Mouse (Mus musculus): Measurements from ENCODE around the gene Gm39566. TPM values are rescaled to one million over a fixed set of nuclear protein-coding genes. Genes with fewer than 3 reads are reported as not detected.

Gene Gm39566
- polyA plus RNA-seq, 1 experiment: not detected

GRCm38 (mm10) chr11:69793429-69793828 lies 21.7 kb downstream of the Gm39566 start:
- Histone ChIP-seq H3K27ac (replicated peaks; ENCODE audit: low read depth, low read length) (no peak overlapping the region), H3K4me3 (ENCODE audit: insufficient read depth, low read depth, low read length) (no peak overlapping the region)

GRCm38 (mm10) chr11:69791420-69791819 lies 23.7 kb downstream of the Gm39566 start:
- no peak overlapping the region for H3K27ac ChIP-seq (replicated peaks; ENCODE audit: low read depth, low read length)
- H3K4me1 ChIP-seq (ENCODE audit: control insufficient read depth, insufficient read depth, insufficient read length, low read length): no peaks in the 10 kb centered on the region
- H3K4me3 ChIP-seq (ENCODE audit: insufficient read depth, low read depth, low read length): no peak overlapping the region

More at GRCm38 (mm10) chr11:69793429-69793828, 21.7 kb downstream of the Gm39566 start:
- no peaks in the 10 kb centered on the region for H3K4me1 ChIP-seq (ENCODE audit: control insufficient read depth, insufficient read depth, insufficient read length, low read length)

GRCm38 (mm10) chr11:69789431-69789830 lies 25.7 kb downstream of the Gm39566 start:
- 0 out of 2 replicates have a peak, but pooled peaks cover 3% of the 10 kb centered on the region for H3K4me1 ChIP-seq (ENCODE audit: control insufficient read depth, insufficient read depth, insufficient read length, low read length)
- no peak overlapping the region for H3K27ac ChIP-seq (replicated peaks; ENCODE audit: low read depth, low read length)
- no peak overlapping the region for H3K4me3 ChIP-seq (ENCODE audit: insufficient read depth, low read depth, low read length)

- Histone ChIP-seq H3K27ac (replicated peaks; ENCODE audit: low read depth, low read length) (no peak overlapping the region), H3K4me1 (ENCODE audit: control insufficient read depth, insufficient read depth, insufficient read length, low read length) (0 out of 2 replicates have a peak, but pooled peaks cover 3% of the 10 kb centered on the region), H3K4me3 (ENCODE audit: insufficient read depth, low read depth, low read length) (no peak overlapping the region)
These were observed 27.8 kb downstream of the Gm39566 start for GRCm38 (mm10) chr11:69787306-69787705.

GRCm38 (mm10) chr11:69784793-69785272 lies 30.3 kb downstream of the Gm39566 start:
- peak overlapping the region; percentile 36 for H3K27ac ChIP-seq (replicated peaks; ENCODE audit: low read depth, low read length)
- 0 out of 2 replicates have a peak, but pooled peaks cover 3% of the 10 kb centered on the region for H3K4me1 ChIP-seq (ENCODE audit: control insufficient read depth, insufficient read depth, insufficient read length, low read length)
- H3K4me3 ChIP-seq (ENCODE audit: insufficient read depth, low read depth, low read length): peak overlapping the region; percentile 42

GRCm38 (mm10) chr11:69781828-69782227 lies 33.3 kb downstream of the Gm39566 start:
- Histone ChIP-seq H3K4me1 (ENCODE audit: control insufficient read depth, insufficient read depth, insufficient read length, low read length) (0 out of 2 replicates have a peak, but pooled peaks cover 3% of the 10 kb centered on the region), H3K27ac (replicated peaks; ENCODE audit: low read depth, low read length) (no peak overlapping the region), H3K4me3 (ENCODE audit: insufficient read depth, low read depth, low read length) (no peak overlapping the region)

GRCm38 (mm10) chr11:69778985-69779384 lies 36.1 kb downstream of the Gm39566 start:
- Histone ChIP-seq H3K4me1 (ENCODE audit: control insufficient read depth, insufficient read depth, insufficient read length, low read length) (no peaks in the 10 kb centered on the region), H3K4me3 (ENCODE audit: insufficient read depth, low read depth, low read length) (no peak overlapping the region), H3K27ac (replicated peaks; ENCODE audit: low read depth, low read length) (no peak overlapping the region)

GRCm38 (mm10) chr11:69778258-69778982 lies 36.7 kb downstream of the Gm39566 start:
- Histone ChIP-seq H3K4me1 (ENCODE audit: control insufficient read depth, insufficient read depth, insufficient read length, low read length) (no peaks in the 10 kb centered on the region), H3K4me3 (ENCODE audit: insufficient read depth, low read depth, low read length) (no peak overlapping the region), H3K27ac (replicated peaks; ENCODE audit: low read depth, low read length) (no peak overlapping the region)

GRCm38 (mm10) chr11:69777504-69778257 lies 37.4 kb downstream of the Gm39566 start:
- no peak overlapping the region for H3K27ac ChIP-seq (replicated peaks; ENCODE audit: low read depth, low read length)
- H3K4me1 ChIP-seq (ENCODE audit: control insufficient read depth, insufficient read depth, insufficient read length, low read length): no peaks in the 10 kb centered on the region
- H3K4me3 ChIP-seq (ENCODE audit: insufficient read depth, low read depth, low read length): no peak overlapping the region

GRCm38 (mm10) chr11:69776488-69776887 lies 38.6 kb downstream of the Gm39566 start:
- H3K4me3 ChIP-seq (ENCODE audit: insufficient read depth, low read depth, low read length): no peak overlapping the region
- H3K27ac ChIP-seq (replicated peaks; ENCODE audit: low read depth, low read length): no peak overlapping the region
- no peaks in the 10 kb centered on the region for H3K4me1 ChIP-seq (ENCODE audit: control insufficient read depth, insufficient read depth, insufficient read length, low read length)

GRCm38 (mm10) chr11:69775716-69776115 lies 39.4 kb downstream of the Gm39566 start:
- Histone ChIP-seq H3K4me3 (ENCODE audit: insufficient read depth, low read depth, low read length) (no peak overlapping the region), H3K27ac (replicated peaks; ENCODE audit: low read depth, low read length) (no peak overlapping the region), H3K4me1 (ENCODE audit: control insufficient read depth, insufficient read depth, insufficient read length, low read length) (no peaks in the 10 kb centered on the region)

- no peaks in the 10 kb centered on the region for H3K4me1 ChIP-seq (ENCODE audit: control insufficient read depth, insufficient read depth, insufficient read length, low read length)
- no peak overlapping the region for H3K4me3 ChIP-seq (ENCODE audit: insufficient read depth, low read depth, low read length)
- no peak overlapping the region for H3K27ac ChIP-seq (replicated peaks; ENCODE audit: low read depth, low read length)
These were observed 40.1 kb downstream of the Gm39566 start for GRCm38 (mm10) chr11:69774961-69775360.

- Histone ChIP-seq H3K4me1 (ENCODE audit: control insufficient read depth, insufficient read depth, insufficient read length, low read length) (peaks cover 14% of the 10 kb centered on the region), H3K4me3 (ENCODE audit: insufficient read depth, low read depth, low read length) (peak overlapping the region; percentile 90), H3K27ac (replicated peaks; ENCODE audit: low read depth, low read length) (peak overlapping the region; percentile 77)
These were observed 47.5 kb downstream of the Gm39566 start for GRCm38 (mm10) chr11:69767625-69767909.

GRCm38 (mm10) chr11:69766872-69767624 lies 48.0 kb downstream of the Gm39566 start:
- H3K27ac ChIP-seq (replicated peaks; ENCODE audit: low read depth, low read length): peak overlapping the region; percentile 77

GRCm38 (mm10) chr11:69766126-69766609 lies 48.9 kb downstream of the Gm39566 start:
- Histone ChIP-seq H3K27ac (replicated peaks; ENCODE audit: low read depth, low read length) (peak overlapping the region; percentile 88), H3K4me1 (ENCODE audit: control insufficient read depth, insufficient read depth, insufficient read length, low read length) (peaks cover 14% of the 10 kb centered on the region), H3K4me3 (ENCODE audit: insufficient read depth, low read depth, low read length) (peak overlapping the region; percentile 90)

More at GRCm38 (mm10) chr11:69766872-69767624, 48.0 kb downstream of the Gm39566 start:
- Histone ChIP-seq H3K4me1 (ENCODE audit: control insufficient read depth, insufficient read depth, insufficient read length, low read length) (peaks cover 14% of the 10 kb centered on the region), H3K4me3 (ENCODE audit: insufficient read depth, low read depth, low read length) (peak overlapping the region; percentile 90)

All from brown adipose tissue, adult 24 weeks (tissue).